Mouse (Mus musculus): ENCODE measurements around the gene Phactr1.

GRCm38 (mm10) chr13:43167721-43168120 lies 487.3 kb downstream of the Phactr1 start:
- TF ChIP-seq TAL1 (IDR thresholded peaks at IDR 0.05; ENCODE audit: low read length) (no peak), GATA1 (IDR thresholded peaks at IDR 0.05; ENCODE audit: low read length) (no peak)

Measured in erythroblast, embryonic 14.5 days (primary cell).